Mouse (Mus musculus): ENCODE data around the gene Lgr6.

DNA sequence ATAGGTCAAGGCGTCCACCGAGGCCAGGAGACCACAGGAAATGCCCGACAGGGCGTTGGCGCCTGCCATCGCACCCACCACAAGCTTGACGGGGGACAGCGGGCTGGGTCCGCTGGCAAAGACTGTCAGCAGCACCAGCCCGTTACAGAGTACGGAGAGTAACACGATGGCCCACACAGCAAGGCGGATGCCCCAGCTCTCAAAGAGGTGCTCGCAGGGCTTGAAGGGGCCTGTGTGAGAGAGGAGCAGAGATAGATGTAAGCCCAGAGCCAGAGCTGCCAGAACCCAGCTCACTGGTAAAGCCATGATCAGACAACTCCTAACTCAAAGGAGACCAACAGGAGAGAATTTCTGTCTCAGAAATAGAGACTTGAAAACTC, 117.1 kb downstream of the Lgr6 start:
- TF ChIP-seq EP300 (optimal IDR thresholded peaks at IDR 0.05) (no peak), CTCF (IDR thresholded peaks at IDR 0.05; ENCODE audit: low read depth) (no peak)
